Mouse (Mus musculus) kidney, postnatal 0 days (tissue): ENCODE data around the gene Cfap69. TPM values are rescaled to one million over a fixed set of nuclear protein-coding genes. Genes with fewer than 3 reads are reported as not detected.

Source experiments
- ATAC-seq: fragments of 200-750 bp; cut with Nextera tagmentation; replicated peaks from 2 replicates; pipeline ENCODE4 v1.8.0; 2017; ENCODE audit warnings: low read depth, moderate number of reproducible peaks, moderate TSS enrichment, moderate library complexity; ENCODE audit not compliant: low FRiP score
- DNase-seq: peaks from one replicate; pipeline ENCODE4 v3.0.0-alpha.2; 2016; ENCODE audit warnings: low spot score
- H3K27ac ChIP-seq: fragments of 300-500 bp; sonication (generic); 2 replicates; pipeline ENCODE4 v1.5.1; 2014; ENCODE audit warnings: mild to moderate bottlenecking
- H3K27me3 ChIP-seq: fragments of 300-500 bp; sonication (generic); 2 replicates; pipeline ENCODE4 v1.6.1; 2014; ENCODE audit warnings: low read length, mixed read lengths; ENCODE audit not compliant: insufficient read depth
- H3K36me3 ChIP-seq: fragments of 300-500 bp; sonication (generic); 2 replicates; pipeline ENCODE4 v1.6.1; 2014; ENCODE audit warnings: low read length, mixed read lengths; ENCODE audit not compliant: insufficient read depth
- H3K4me1 ChIP-seq: fragments of 300-500 bp; sonication (generic); replicated peaks from 2 replicates; pipeline ENCODE4 v1.6.1; 2014; ENCODE audit warnings: antibody characterized with exemption, low read length, mixed read lengths; ENCODE audit not compliant: insufficient read depth
- H3K4me2 ChIP-seq: fragments of 300-500 bp; sonication (generic); 2 replicates; pipeline ENCODE4 v1.6.1; 2014; ENCODE audit warnings: mild to moderate bottlenecking, low read length, moderate library complexity, mixed read lengths
- H3K4me3 ChIP-seq: fragments of 300-500 bp; sonication (generic); replicated peaks from 2 replicates; pipeline ENCODE4 v1.5.1; 2014; ENCODE audit warnings: low read depth, low read length
- H3K9ac ChIP-seq: fragments of 300-500 bp; sonication (generic); 2 replicates; pipeline ENCODE4 v1.6.1; 2014; ENCODE audit warnings: low read depth, low read length
- H3K9me3 ChIP-seq: fragments of 300-500 bp; sonication (generic); replicated peaks from 2 replicates; pipeline ENCODE4 v1.6.1; 2016; ENCODE audit warnings: low read length, inconsistent platforms, mixed read lengths
- CTCF ChIP-seq: IDR thresholded peaks from 2 replicates; pipeline ENCODE4 v1.5.1; 2016; ENCODE audit warnings: antibody characterized with exemption, low read depth, mild to moderate bottlenecking, moderate library complexity
- WGBS: fragments of 180-500 bp; shearing (Covaris S2); extraction: QIAGEN DNeasy Blood & Tissue Kit; methylation state at CpG from one replicate; pipeline ENCODE4 v1.1.7; 2014; 5-methylcytosine and 5-hydroxymethylcytosine counted together
- polyA plus RNA-seq: library from polyadenylated mRNA; unstranded; fragments of >200 nt; fragmentation: Nextera tagmentation; extraction: Ambion mirVana; gene quantifications from 2 replicates; pipeline ENCODE4 v1.2.1, GENCODE M21; 2015

Gene Cfap69
- 1.6 and 3.7 TPM in 2 replicates for polyA plus RNA-seq

DNA sequence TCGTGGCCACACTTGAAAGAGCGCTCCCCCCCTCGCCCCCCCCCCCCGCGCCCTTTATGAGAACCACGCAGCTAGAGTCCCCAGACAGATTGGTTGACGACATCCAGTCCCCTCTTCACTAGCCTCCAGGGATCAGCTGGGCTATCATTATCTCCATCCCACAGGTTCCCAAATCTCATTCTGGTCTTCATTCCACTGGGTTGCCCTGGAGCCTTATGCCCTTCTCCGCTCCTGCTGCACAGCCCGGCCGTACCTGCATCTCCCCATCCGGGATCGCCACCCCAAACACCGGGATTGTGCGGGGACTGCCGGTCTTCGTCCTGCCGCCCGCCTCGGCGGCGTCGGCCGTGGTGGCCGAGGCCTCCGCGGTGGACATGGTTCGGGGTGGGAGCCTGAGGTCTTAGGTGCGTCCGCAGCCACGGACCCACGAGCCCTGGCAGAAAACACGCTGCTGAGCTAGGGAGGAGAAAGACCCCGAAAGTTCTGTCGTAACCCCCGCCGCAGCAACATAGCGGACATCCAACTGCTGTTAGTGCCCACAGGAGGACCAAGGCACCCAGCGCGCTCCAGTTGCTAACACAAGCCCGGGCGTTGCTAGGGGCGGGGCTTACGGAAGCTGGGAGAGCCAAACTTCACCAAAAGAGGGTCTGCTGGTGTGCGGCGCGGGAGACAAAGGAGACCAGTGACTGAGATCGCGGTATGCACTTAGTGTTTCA is at the start of gene Cfap69:
Cfap69 (minus strand) TSS at position 585 of the 716 bp plus-strand sequence.
- H3K9me3 ChIP-seq: no peaks in the 10 kb centered on the region
- H3K4me1 ChIP-seq: no peaks in the 10 kb centered on the region
- peak within 1 kb of the TSS; percentile 97 for H3K4me2 ChIP-seq
- TF ChIP-seq CTCF: no peak
- peak; percentile 97 for ATAC-seq
- H3K36me3 ChIP-seq: no peaks in the 10 kb centered on the region
- peak within 1 kb of the TSS; percentile 69 for H3K4me3 ChIP-seq
- under 1% methylated on average over 46 of the region's 48 CpGs for WGBS
- DNase-seq: peak; percentile 90
- H3K9ac ChIP-seq: peak within 1 kb of the TSS; percentile 52
- no peaks in the 10 kb centered on the region for H3K27me3 ChIP-seq
- H3K27ac ChIP-seq: no peak within 1 kb of the TSS

DNA sequence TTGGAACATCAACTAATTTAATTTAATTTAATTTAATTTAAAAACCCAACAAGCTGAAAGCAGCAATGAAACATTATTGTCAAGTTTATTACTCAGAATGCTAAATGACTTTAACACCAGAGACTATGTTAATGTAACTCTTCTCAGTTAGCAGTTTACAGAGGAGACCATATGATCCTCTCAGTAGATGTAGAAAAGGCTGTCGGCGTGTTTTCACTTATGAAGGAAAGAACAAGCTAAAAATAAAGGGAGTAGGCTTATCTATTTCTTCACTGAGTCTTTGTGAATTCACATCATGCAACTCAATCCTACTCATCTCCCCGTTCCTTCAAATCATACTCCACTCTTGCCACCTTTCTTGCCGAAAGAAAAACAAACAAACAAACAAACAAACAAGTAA is 47.0 kb upstream of the Cfap69 start:
- no peak overlapping the region for H3K4me2 ChIP-seq
- H3K27me3 ChIP-seq: no peaks in the 10 kb centered on the region
- H3K4me3 ChIP-seq: no peak overlapping the region
- no peaks in the 10 kb centered on the region for H3K9me3 ChIP-seq
- no peaks in the 10 kb centered on the region for H3K4me1 ChIP-seq
- no peak overlapping the region for H3K27ac ChIP-seq
- no peak for TF ChIP-seq CTCF
- ATAC-seq: no peak
- WGBS: 63% methylated on average over 4 of the region's 4 CpGs
- H3K36me3 ChIP-seq: no peaks in the 10 kb centered on the region
- no peak overlapping the region for H3K9ac ChIP-seq
- DNase-seq: peak; percentile 22

DNA sequence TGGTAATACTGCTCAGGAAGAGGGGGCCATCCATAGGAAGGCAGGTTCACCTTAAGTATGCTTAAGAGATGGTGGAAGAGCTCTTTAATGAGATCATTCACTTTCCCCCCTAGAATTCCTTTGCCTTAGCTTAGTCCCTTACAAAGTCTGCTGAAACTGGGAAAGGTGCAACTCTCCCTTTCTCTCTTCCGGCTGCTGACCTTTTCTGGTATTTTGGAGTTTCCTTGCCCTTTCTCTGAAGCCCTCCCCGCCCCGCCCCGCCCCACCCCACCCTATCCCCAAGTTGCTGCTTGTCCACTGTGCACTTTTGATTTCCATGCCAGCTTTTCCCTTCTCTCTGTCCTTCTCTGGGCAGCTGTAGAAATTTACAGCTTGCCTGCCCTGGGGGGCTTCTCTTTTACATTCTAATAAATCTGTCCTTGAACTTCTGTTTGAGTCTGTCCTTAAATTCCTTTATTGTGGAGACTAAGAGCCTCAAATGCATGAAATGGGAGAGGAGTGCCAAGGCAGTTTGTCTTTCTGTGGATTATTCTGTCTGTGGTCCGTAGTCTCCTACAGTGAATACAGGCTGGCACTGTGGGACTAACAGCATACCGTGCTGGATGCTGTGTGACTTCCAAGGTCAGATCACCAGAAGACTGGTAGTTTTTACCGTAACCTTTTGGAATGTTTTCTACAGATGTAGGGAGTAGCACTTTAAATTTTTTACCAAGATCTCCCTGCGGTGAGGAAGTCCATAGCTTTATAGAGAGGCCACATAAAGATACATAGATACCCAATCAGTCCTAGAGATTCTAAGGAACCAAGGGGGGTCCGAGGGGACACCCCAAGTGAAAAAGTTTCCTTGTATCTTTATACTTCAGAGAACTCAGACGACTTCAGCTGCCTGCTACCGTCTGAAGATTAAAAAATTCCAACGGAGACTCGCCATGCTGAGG is 43.6 kb upstream of the Cfap69 start:
- ATAC-seq (no peak), DNase-seq (no peak)
- H3K4me3 ChIP-seq: no peak overlapping the region; the same call in 1 of the 2 replicates
- no peak overlapping the region for H3K27ac ChIP-seq
- no peak for TF ChIP-seq CTCF
- H3K27me3 ChIP-seq: no peaks in the 10 kb centered on the region
- 34% methylated on average over 13 of the region's 13 CpGs for WGBS
- H3K4me1 ChIP-seq: no peaks in the 10 kb centered on the region
- H3K9me3 ChIP-seq: no peaks in the 10 kb centered on the region
- peak overlapping the region; percentile 33 for H3K4me2 ChIP-seq
- H3K36me3 ChIP-seq: no peaks in the 10 kb centered on the region
- H3K9ac ChIP-seq: no peak overlapping the region

DNA sequence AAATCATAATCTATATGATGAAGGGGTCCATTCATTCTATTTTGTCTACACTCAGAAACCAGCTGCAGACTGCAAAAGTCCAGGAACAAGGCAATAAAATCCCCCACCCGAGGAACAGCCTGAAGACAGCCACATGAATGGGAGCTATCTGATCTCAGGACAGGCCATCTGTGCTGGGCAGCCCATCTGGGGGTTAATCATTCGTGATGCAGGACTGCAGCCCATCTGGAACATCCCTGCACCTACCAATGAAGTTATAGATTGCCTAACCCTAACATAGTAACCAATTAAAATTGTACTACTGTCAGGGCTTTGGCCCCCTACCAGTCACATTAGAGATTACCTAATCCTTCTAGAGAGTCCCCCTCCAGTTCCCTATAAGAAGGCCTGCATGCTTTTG is 41.0 kb upstream of the Cfap69 start:
- Histone ChIP-seq H3K4me1 (no peaks in the 10 kb centered on the region), H3K9me3 (no peaks in the 10 kb centered on the region), H3K4me3 (no peak overlapping the region), H3K36me3 (no peaks in the 10 kb centered on the region), H3K27ac (no peak overlapping the region), H3K4me2 (no peak overlapping the region), H3K9ac (no peak overlapping the region), H3K27me3 (no peaks in the 10 kb centered on the region)
- ATAC-seq (peak; percentile 80), DNase-seq (peak; percentile 40)
- TF ChIP-seq CTCF: no peak
- 23% methylated on average over 2 of the region's 2 CpGs for WGBS

DNA sequence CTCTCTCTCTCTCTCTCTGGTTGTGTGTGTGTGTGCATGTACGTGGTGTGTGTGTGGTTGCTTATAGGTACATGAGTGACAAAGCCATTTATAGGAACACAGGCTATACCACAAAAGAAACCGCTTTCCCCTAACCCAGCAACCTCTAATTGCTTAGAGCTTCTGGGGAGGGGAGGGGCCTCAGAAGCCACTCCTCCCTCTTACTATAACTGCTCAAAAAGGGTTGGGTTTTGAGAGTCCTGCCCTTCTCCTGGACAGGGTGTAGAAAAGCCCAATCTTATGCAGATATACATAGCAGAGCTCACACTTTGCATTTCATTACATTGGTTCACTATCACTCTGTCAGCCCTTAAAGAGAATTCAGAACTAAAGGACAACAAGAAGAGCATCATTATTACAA is 36.3 kb upstream of the Cfap69 start:
- no peak overlapping the region for H3K27ac ChIP-seq
- no peaks in the 10 kb centered on the region for H3K27me3 ChIP-seq
- no peaks in the 10 kb centered on the region for H3K9me3 ChIP-seq
- ATAC-seq (no peak), DNase-seq (no peak)
- H3K4me1 ChIP-seq: no peaks in the 10 kb centered on the region
- H3K36me3 ChIP-seq: no peaks in the 10 kb centered on the region
- no peak overlapping the region for H3K9ac ChIP-seq
- TF ChIP-seq CTCF: no peak
- no peak overlapping the region for H3K4me2 ChIP-seq
- WGBS: 89% methylated on average over 2 of the region's 2 CpGs
- no peak overlapping the region for H3K4me3 ChIP-seq

DNA sequence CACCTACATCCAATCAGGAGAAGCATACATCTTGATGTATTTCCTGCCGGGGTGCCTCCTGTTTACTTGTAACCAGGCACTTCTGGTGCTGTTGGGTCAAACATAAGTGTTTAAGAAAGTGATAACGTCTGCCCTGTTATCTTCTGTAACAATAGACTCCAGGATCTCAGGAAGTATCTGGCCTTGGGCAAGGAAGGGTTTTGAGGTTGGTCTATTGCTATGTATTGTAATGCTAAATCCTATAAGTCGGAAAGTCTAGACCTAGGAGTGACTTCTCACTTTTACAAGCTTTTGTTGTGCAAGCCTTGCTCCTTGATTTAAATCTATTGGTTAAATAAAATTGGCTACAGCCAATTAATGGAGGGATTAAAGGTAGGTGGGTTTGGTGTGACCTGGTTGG is 34.8 kb upstream of the Cfap69 start:
- H3K4me2 ChIP-seq: no peak overlapping the region
- H3K27me3 ChIP-seq: no peaks in the 10 kb centered on the region
- H3K9ac ChIP-seq: no peak overlapping the region
- WGBS: 70% methylated on average over 3 of the region's 3 CpGs
- H3K4me3 ChIP-seq: no peak overlapping the region
- ATAC-seq (no peak), DNase-seq (no peak)
- no peak for TF ChIP-seq CTCF
- H3K4me1 ChIP-seq: no peaks in the 10 kb centered on the region
- H3K27ac ChIP-seq: no peak overlapping the region
- H3K9me3 ChIP-seq: no peaks in the 10 kb centered on the region
- H3K36me3 ChIP-seq: no peaks in the 10 kb centered on the region
